Mouse (Mus musculus) embryonic facial prominence, embryonic 14.5 days (tissue): Measurements from ENCODE around the gene Eva1c. TPM values are rescaled to one million over a fixed set of nuclear protein-coding genes. Genes with fewer than 3 reads are reported as not detected.
A peak's percentile ranks its signal among the peaks of the same experiment; 100 is the strongest.
"Not testable (repeated sequence)": the region's sequence is repeated elsewhere in the genome, so short reads cannot be mapped to it uniquely, and the experiment has no call there.

Experiments
- ATAC-seq: fragments of 200-750 bp; cut with Nextera tagmentation; 2 replicates; pipeline ENCODE4 v1.8.0; 2017; ENCODE audit warnings: low read depth, moderate number of reproducible peaks, moderate TSS enrichment
- DNase-seq: peaks from one replicate; pipeline ENCODE4 v3.0.0-alpha.2; 2015; ENCODE audit warnings: low spot score
- H3K27ac ChIP-seq: fragments of 300-500 bp; sonication (generic); replicated peaks from 2 replicates; pipeline ENCODE4 v1.5.1; 2014; ENCODE audit warnings: low read depth, mild to moderate bottlenecking, low read length, moderate library complexity
- H3K27me3 ChIP-seq: fragments of 300-500 bp; sonication (generic); replicated peaks from 2 replicates; pipeline ENCODE4 v1.6.1; 2014; ENCODE audit warnings: low read length; ENCODE audit not compliant: control insufficient read depth, insufficient read depth
- H3K36me3 ChIP-seq: fragments of 300-500 bp; sonication (generic); 2 replicates; pipeline ENCODE4 v1.6.1; 2014; ENCODE audit warnings: low read length, mixed read lengths; ENCODE audit not compliant: control insufficient read depth, insufficient read depth
- H3K4me1 ChIP-seq: fragments of 300-500 bp; sonication (generic); 2 replicates; pipeline ENCODE4 v1.6.1; 2014; ENCODE audit warnings: antibody characterized with exemption, low read length; ENCODE audit not compliant: control insufficient read depth, insufficient read depth
- H3K4me2 ChIP-seq: fragments of 300-500 bp; sonication (generic); 2 replicates; pipeline ENCODE4 v1.6.1; 2014; ENCODE audit warnings: low read depth, mild to moderate bottlenecking, low read length, moderate library complexity, mixed read lengths
- H3K4me3 ChIP-seq: fragments of 300-500 bp; sonication (generic); 2 replicates; pipeline ENCODE4 v1.5.1; 2014; ENCODE audit warnings: low read depth, mild to moderate bottlenecking, low read length
- H3K9ac ChIP-seq: fragments of 300-500 bp; sonication (generic); 2 replicates; pipeline ENCODE4 v1.6.1; 2014; ENCODE audit warnings: low read depth, mild to moderate bottlenecking, low read length, moderate library complexity, mixed read lengths
- H3K9me3 ChIP-seq: fragments of 300-500 bp; sonication (generic); 2 replicates; pipeline ENCODE4 v1.6.1; 2016; ENCODE audit warnings: low read length; ENCODE audit not compliant: control insufficient read depth
- WGBS: fragments of 180-500 bp; shearing (Covaris S2); extraction: QIAGEN DNeasy Blood & Tissue Kit; methylation state at CpG from one replicate; pipeline ENCODE4 v1.1.7; 2014; 5-methylcytosine and 5-hydroxymethylcytosine counted together
- polyA plus RNA-seq: library from polyadenylated mRNA; unstranded; fragments of >200 nt; fragmentation: Nextera tagmentation; extraction: Ambion mirVana; gene quantifications from 2 replicates; pipeline ENCODE4 v1.2.1, GENCODE M21; 2014

The Eva1c gene
- polyA plus RNA-seq, 1 experiment from 2014 or later, result 4.5 TPM

DNA sequence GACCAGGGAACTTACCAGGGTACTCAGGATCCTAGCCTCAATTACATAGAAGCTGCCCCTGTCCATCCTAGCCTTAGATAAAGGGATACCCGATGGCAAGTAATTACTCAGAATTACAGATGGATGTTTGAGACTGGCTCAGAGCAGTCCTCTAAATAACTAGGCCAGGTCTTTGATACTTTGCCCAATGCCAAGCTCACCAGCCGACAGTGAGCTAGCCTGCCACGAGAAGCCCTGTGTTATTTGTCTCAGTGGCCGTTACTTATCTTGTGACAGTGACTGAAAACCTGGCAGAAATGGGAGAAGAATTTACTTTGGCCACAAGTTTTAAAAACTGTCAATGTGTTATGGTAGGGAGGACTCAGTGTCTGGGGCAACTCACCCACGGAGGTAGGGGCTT is 14.4 kb upstream of the Eva1c start:
- H3K27me3 ChIP-seq, result no peaks in the 10 kb centered on the region
- H3K9ac ChIP-seq, result no peak overlapping the region
- no peaks in the 10 kb centered on the region for H3K9me3 ChIP-seq
- H3K4me1 ChIP-seq, result 0 out of 2 replicates have a peak, but pooled peaks cover 7% of the 10 kb centered on the region
- ATAC-seq (no peak), DNase-seq (no peak)
- no peak overlapping the region for H3K27ac ChIP-seq
- H3K4me2 ChIP-seq, result no peak overlapping the region
- no peak overlapping the region for H3K4me3 ChIP-seq
- no peaks in the 10 kb centered on the region for H3K36me3 ChIP-seq
- WGBS, result 72% methylated on average over 5 of the region's 5 CpGs

DNA sequence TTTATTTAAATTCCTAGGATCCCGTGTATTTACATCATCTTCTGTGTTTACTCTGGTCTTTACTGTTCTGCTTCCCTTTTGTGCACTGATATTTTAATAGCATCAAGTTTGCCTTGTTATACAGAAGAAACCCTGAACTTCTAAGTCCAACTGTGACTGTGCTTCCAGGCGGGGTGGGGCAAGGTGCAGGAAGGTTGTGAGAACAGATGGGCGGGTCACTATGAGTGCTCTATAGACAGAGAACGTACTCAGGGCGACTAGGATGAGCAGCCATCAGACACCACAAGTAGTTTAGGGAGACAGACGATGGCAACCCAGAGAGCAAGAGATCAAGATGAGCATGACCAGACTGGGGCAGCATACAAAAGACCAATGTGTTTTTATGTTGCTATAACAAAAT is 6.2 kb upstream of the Eva1c start:
- no peak overlapping the region for H3K27ac ChIP-seq
- H3K4me1 ChIP-seq, result no peaks in the 10 kb centered on the region
- no peak overlapping the region for H3K4me2 ChIP-seq
- H3K4me3 ChIP-seq, result no peak overlapping the region
- H3K9ac ChIP-seq, result no peak overlapping the region
- no peak for DNase-seq
- H3K36me3 ChIP-seq, result no peaks in the 10 kb centered on the region
- WGBS, result 69% methylated on average over 6 of the region's 6 CpGs
- no peak for ATAC-seq
- H3K27me3 ChIP-seq, result no peaks in the 10 kb centered on the region
- no peaks in the 10 kb centered on the region for H3K9me3 ChIP-seq

DNA sequence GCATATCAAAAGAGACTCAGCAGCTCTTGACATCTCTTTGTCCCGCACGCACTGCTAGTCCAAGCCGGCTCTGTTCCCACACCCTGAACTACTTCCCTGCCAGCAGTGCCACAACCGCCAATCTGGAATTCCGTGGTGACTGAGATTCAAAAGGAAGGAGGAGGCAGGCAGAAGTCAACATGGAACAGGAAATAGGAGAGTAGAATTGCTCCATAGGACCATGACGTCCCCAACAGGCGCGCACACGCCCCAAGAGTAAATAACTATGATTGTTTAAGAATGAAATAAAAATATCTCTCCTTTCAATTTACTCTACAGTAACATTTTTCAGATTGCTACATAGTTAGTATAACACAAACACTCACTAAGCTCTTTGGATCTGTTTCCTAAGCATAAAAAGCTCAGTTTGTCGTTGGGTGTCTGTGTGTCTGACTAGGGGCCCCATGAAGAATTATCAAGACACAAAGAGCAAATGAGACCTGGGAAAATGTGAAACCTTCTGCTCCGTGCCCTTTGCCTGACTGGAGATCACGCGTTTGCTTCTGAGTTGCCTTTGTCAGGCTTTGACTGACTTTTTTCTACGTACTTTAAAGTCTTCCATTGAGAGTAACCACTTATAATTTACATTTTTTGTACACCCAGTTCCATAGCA is 5.3 kb upstream of the Eva1c start:
- Histone ChIP-seq H3K27ac (no peak overlapping the region), H3K36me3 (no peaks in the 10 kb centered on the region), H3K4me3 (no peak overlapping the region), H3K9ac (no peak overlapping the region), H3K9me3 (no peaks in the 10 kb centered on the region), H3K4me1 (no peaks in the 10 kb centered on the region), H3K27me3 (no peaks in the 10 kb centered on the region), H3K4me2 (no peak overlapping the region)
- peak; percentile 16 for DNase-seq
- ATAC-seq, result no peak
- 75% methylated on average over 14 of the region's 14 CpGs for WGBS

DNA sequence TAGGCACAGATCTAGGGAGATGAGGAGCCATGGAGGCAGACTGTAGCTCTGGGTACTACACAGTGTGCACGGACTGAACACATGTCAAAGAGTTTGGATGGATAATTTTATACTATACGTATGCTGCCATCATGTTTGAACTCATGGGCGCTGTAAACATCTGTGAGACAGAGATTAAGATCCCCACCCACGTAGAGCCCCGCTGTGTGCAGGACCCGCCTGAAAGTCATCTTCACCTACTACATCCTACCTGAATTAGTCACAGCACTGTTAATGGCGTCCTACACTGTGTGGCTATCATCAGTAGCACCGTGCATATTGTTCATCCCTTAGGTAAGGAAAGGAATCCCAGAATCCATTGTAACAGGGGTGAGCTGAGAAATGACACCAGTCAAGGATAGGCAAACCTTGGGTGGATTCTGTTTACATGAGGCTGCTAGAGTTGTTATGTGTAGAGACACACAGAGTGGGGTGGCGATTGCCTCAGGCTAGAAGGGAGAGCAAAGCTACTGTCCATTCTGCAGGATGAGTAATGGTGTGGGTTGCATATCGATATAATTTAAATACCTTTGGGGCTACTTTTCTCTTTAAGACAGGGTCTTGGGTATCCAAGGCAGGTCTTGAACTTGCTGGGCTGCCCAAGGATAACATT is 4.1 kb upstream of the Eva1c start:
- no peaks in the 10 kb centered on the region for H3K4me1 ChIP-seq
- H3K9me3 ChIP-seq, result no peaks in the 10 kb centered on the region
- no peaks in the 10 kb centered on the region for H3K36me3 ChIP-seq
- ATAC-seq (no peak), DNase-seq (no peak)
- H3K27me3 ChIP-seq, result no peaks in the 10 kb centered on the region
- H3K4me2 ChIP-seq, result no peak overlapping the region
- WGBS, result 82% methylated on average over 10 of the region's 10 CpGs
- no peak overlapping the region for H3K9ac ChIP-seq
- H3K4me3 ChIP-seq, result no peak overlapping the region
- no peak overlapping the region for H3K27ac ChIP-seq

DNA sequence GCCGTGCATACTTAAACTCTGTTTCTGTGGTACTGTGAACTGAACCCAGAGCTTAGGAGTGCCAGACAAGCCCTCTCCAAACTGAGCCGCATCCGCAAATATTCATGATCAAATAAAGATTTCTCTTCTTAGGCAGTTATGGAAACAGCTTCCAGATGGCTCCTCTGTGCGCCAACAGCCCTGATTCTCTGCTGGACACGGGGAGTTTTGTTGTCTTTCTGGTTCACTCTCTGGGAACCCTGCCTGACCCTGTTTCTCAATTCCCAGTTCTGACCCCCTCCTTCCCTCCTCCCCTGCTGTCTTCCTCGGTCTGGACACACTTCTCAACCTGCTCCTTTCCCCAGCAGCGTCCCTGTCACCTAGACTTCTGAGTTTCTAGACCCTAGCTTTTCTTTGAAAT is 3.5 kb upstream of the Eva1c start:
- H3K4me3 ChIP-seq, result no peak overlapping the region
- H3K9ac ChIP-seq, result no peak overlapping the region
- H3K36me3 ChIP-seq, result no peaks in the 10 kb centered on the region
- ATAC-seq, result no peak
- 35% methylated on average over 7 of the region's 7 CpGs for WGBS
- H3K4me1 ChIP-seq, result no peaks in the 10 kb centered on the region
- no peaks in the 10 kb centered on the region for H3K27me3 ChIP-seq
- H3K9me3 ChIP-seq, result no peaks in the 10 kb centered on the region
- H3K27ac ChIP-seq, result no peak overlapping the region
- no peak overlapping the region for H3K4me2 ChIP-seq
- DNase-seq, result peak; percentile 26

DNA sequence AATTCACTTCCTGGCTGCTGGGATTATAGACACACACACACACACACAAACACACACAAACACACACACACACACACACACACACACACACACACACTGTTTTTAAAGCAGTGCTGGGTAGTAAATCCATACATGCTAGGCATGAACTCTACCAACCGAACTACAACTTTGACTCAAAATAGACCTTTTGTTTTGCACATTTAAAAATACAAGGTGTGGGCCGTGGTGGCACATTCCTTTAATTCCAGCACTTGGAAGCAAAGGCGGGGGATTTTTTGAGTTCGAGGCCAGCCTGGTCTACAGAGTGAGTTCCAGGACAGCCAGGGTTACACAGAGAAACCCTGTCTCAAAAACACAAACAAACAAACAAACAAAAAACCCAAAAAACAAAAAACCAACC is 2.5 kb upstream of the Eva1c start:
- H3K4me3 ChIP-seq, H3K27ac ChIP-seq, H3K27me3 ChIP-seq, H3K9me3 ChIP-seq, H3K4me2 ChIP-seq, H3K9ac ChIP-seq, DNase-seq, ATAC-seq, H3K4me1 ChIP-seq, H3K36me3 ChIP-seq: not testable (repeated sequence)
- 64% methylated on average over 4 of the region's 4 CpGs for WGBS

DNA sequence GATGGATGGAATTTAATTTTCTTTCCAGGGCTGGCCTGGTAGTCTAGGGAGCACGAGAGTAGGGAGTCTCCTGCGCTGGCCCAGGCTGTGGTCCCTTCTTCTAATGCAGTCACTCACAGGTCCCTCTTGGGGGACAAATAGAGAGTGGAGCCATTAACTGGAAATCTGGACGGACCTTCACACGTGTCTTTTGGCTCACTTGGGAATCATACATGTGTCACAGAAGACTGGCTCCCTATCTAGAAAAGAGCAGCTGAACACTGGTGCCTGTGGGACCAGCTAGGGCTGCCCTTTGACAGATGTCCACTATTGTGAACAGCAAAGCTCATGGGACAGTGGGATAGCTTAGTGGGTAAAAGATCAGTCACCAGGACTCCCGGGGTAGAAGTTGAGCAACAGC is 478 bp upstream of the Eva1c start:
- Histone ChIP-seq H3K36me3 (no peaks in the 10 kb centered on the region), H3K4me2 (no peak overlapping the region), H3K9me3 (no peaks in the 10 kb centered on the region), H3K27ac (no peak overlapping the region), H3K4me3 (no peak overlapping the region), H3K9ac (no peak overlapping the region), H3K27me3 (peaks cover 12% of the 10 kb centered on the region), H3K4me1 (0 out of 2 replicates have a peak, but pooled peaks cover 5% of the 10 kb centered on the region)
- ATAC-seq (no peak), DNase-seq (no peak)
- 75% methylated on average over 5 of the region's 5 CpGs for WGBS

DNA sequence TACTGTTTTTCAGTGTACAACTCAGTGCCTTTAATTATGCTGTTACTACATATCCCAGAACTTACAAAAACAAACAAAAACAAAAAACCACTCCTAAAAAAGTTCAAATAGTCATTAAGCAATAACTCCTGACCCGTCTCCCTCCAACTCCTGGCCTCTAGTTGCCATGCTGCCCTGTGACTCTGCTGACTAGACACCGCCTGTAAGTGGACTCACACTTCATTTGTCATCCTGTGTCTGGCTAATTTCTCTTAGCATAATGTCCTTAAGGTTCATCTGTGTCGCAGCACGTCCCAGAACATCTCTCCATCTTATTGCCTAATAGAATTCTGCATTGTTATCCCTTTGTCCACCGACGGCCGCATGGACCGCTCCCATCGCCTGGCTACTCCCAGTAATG is 979 bp downstream of the Eva1c start:
- Histone ChIP-seq H3K27me3 (peaks cover 25% of the 10 kb centered on the region), H3K9me3 (no peaks in the 10 kb centered on the region), H3K36me3 (no peaks in the 10 kb centered on the region), H3K27ac (no peak overlapping the region), H3K4me1 (0 out of 2 replicates have a peak, but pooled peaks cover 9% of the 10 kb centered on the region), H3K4me3 (no peak overlapping the region), H3K9ac (no peak overlapping the region), H3K4me2 (no peak overlapping the region)
- ATAC-seq (no peak), DNase-seq (no peak)
- WGBS, result 86% methylated on average over 9 of the region's 9 CpGs

DNA sequence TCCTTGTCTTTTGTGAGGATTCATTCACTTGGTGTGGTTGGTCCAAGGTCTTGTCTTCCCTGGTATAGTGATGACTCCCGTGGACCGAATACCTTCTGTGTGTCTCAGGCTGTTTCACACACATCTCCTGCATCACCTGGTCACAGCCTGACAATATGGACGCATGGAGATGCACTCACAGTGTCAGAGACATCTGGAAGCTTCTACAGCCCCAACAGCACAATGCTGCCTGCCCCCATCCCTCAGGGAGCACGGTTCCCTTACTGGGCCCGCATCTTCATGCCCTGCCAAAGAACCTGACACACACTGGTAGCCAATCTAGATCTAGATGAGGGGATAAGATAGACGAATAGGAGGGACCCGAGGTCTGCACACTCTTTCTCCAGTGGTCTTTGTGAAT is 2.6 kb downstream of the Eva1c start:
- 78% methylated on average over 7 of the region's 7 CpGs for WGBS
- Histone ChIP-seq H3K4me3 (no peak overlapping the region), H3K9ac (no peak overlapping the region), H3K27me3 (peaks cover 25% of the 10 kb centered on the region), H3K4me1 (0 out of 2 replicates have a peak, but pooled peaks cover 14% of the 10 kb centered on the region), H3K27ac (no peak overlapping the region), H3K36me3 (no peaks in the 10 kb centered on the region), H3K9me3 (no peaks in the 10 kb centered on the region), H3K4me2 (no peak overlapping the region)
- no peak for DNase-seq
- ATAC-seq, result no peak
